Mouse (Mus musculus) frontal cortex, postnatal 25 days (tissue): ENCODE data around the gene Rptor.

ENCODE experiments used
- DNase-seq, 2 experiments: peaks; one replicate each; pipeline ENCODE4 v3.0.0; 2022; ENCODE audit warnings: low spot score in 2 of 2

Rptor gene

GRCm38 (mm10) chr11:119855999-119856398 lies 253.3 kb downstream of the Rptor start:
- DNase-seq = no peak

- DNase-seq = no peak
Measured at GRCm38 (mm10) chr11:119862523-119863299, 260.0 kb downstream of the Rptor start.

GRCm38 (mm10) chr11:119863421-119863821 lies 260.7 kb downstream of the Rptor start:
- no peak for DNase-seq

- no peak for DNase-seq
Measured at GRCm38 (mm10) chr11:119866837-119867236, 264.1 kb downstream of the Rptor start.

- no peak for DNase-seq
Measured at GRCm38 (mm10) chr11:119868138-119868537, 265.4 kb downstream of the Rptor start.

GRCm38 (mm10) chr11:119868556-119868955 lies 265.9 kb downstream of the Rptor start:
- no peak for DNase-seq

- DNase-seq = no peak
Measured at GRCm38 (mm10) chr11:119871141-119871540, 268.4 kb downstream of the Rptor start.

- no peak for DNase-seq
Measured at GRCm38 (mm10) chr11:119873643-119874042, 270.9 kb downstream of the Rptor start.

- DNase-seq = no peak
Measured at GRCm38 (mm10) chr11:119874841-119875240, 272.1 kb downstream of the Rptor start.

- no peak for DNase-seq
Measured at GRCm38 (mm10) chr11:119875685-119876084, 273.0 kb downstream of the Rptor start.

- no peak for DNase-seq
Measured at GRCm38 (mm10) chr11:119877124-119877523, 274.4 kb downstream of the Rptor start.

GRCm38 (mm10) chr11:119879573-119879972 lies 276.9 kb downstream of the Rptor start:
- DNase-seq = no peak

- DNase-seq = no peak
Measured at GRCm38 (mm10) chr11:119883646-119884045, 280.9 kb downstream of the Rptor start.

GRCm38 (mm10) chr11:119889966-119890365 lies 287.3 kb downstream of the Rptor start:
- DNase-seq = no peak

- DNase-seq = no peak
Measured at GRCm38 (mm10) chr11:119891601-119892215, 289.0 kb downstream of the Rptor start.

- no peak for DNase-seq
Measured at GRCm38 (mm10) chr11:119893667-119894236, 291.0 kb downstream of the Rptor start.

- no peak for DNase-seq
Measured at GRCm38 (mm10) chr11:119894634-119895033, 291.9 kb downstream of the Rptor start.

GRCm38 (mm10) chr11:119897041-119897440 lies 294.3 kb downstream of the Rptor start:
- DNase-seq = no peak

- no peak for DNase-seq
Measured at GRCm38 (mm10) chr11:119898976-119899375, 296.3 kb downstream of the Rptor start.

GRCm38 (mm10) chr11:119901174-119901573 lies 298.5 kb downstream of the Rptor start:
- no peak for DNase-seq

- DNase-seq = no peak
Measured at GRCm38 (mm10) chr11:119902891-119903290, 300.2 kb downstream of the Rptor start.

- peak; percentile 69 to 71 for DNase-seq
Measured at GRCm38 (mm10) chr11:119904621-119905286, 302.0 kb downstream of the Rptor start.
